Mouse (Mus musculus): ENCODE measurements at regions not wholly inside any gene's neighbourhood (a gene's known extent, or its start where the extent isn't known, plus 50 kb on each side); places are given as distances from the start of the nearest gene placed in this dataset.

DNA sequence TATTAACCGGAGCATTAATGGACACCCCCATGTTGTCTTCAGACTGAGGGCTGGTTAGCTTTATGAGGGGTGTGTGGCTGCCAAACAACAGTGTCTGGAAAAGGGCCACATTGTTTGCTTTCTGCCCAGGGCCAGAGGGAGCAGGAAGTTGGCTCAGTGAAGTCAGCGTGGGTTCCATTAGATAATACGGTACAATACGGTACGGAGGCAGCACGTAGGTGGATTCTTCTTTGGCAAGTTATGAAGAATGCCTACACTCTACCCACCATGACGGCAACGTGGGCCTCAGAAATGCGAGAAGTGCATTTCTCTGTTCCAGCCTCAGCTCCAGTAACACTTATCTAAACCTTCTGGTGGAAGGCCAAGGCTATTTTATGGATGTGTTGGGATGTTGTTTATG, 108.2 kb downstream of the Gm10260 start:
- DNase-seq (ENCODE audit: low spot score), result no peak

DNA sequence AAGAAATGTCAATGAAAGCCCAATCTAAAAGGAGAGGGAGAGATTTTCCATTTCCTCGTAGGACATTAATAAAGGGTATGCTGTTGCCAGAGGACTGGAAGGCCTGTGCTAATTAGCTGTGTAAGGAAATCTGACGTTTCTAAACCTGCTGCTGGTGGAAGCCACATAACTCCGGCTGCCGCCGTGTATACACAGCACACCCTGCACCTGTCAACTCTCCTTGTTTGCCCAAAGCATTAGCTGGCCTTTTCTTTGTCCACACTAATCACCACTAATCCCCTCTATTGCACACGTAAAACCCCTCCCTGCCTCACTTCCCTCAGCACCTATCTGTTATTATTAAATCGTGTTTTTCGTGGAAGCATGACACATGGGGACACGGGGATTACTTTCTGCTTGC, 108.7 kb downstream of the Gm10260 start:
- no peak for DNase-seq (ENCODE audit: low spot score)

DNA sequence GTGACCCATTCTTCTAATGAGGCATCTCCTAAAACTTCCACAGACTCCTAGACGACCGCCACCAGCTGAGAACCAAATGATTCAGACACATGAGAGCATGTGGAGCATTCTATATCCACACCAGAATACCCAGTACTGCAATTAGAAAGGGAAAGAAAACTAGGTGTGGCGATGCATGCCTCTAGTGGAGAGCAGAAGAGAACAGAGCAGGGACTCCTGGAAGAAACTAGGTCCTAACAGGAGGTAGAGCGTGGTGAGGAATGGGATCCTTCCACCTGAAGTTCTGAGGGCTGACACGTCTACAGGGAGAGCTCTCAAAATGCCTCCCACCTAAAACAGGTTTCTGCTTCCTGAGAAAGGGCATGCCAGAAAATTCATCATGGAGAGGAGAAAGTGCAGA, 109.3 kb downstream of the Gm10260 start:
- DNase-seq (ENCODE audit: low spot score), result no peak

DNA sequence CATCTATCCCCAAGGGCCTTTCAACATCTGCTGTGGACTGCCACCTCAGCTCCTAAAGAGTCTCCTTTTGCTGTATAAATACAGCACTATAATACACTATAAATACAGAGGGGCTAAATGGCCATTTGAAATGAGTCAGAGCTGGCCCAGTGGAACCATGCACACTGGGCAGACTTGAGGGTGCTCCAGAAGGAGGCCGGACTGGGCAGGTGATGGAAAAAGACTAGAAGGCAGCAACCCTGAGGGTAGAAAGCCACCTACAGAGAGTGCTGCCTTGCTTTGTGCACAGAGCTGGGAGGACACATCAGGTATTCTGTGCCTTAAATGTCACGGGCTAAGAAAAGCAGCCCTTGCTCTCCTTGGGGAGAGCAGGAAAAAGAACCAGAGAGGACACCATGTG, 110.2 kb downstream of the Gm10260 start:
- no peak for DNase-seq (ENCODE audit: low spot score)

DNA sequence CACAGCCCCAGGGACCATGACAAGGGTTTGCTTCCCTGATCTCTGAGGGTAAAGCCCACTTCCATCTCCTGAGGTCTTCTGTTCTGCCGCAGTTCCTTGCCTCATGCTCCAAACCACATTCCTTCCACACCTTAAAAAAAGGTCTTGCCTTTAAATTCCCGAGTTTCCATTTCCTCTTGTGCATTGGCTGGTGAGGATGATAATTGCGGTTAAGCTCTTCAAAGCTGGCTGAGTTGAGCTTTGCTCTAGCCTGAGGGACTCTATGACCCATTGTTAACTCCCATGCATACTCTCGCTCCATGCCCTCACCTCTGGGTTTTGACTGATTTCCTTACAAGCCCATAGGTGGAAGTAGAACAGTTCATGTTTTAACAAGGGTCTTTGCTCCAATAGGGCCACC, 112.9 kb downstream of the Gm10260 start:
- no peak for DNase-seq (ENCODE audit: low spot score)

DNA sequence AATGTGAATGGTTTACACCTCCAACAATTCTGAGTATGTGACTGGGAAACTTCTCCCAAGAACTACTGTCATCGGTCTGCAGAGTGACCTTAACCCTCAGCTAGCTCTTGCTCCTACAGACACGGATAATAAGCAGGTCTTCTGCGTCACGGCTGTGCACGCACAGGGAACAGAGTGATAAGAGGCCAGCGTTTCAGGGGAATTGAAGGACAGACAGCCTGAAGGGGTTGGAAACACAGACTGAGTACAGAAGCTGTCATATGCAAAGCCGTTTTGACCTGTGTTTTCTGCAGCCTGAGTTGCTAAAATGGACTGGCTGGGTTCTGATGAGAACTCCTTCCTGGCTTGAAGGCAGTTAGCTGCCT, 114.4 kb downstream of the Gm10260 start:
- DNase-seq (ENCODE audit: low spot score), result no peak

DNA sequence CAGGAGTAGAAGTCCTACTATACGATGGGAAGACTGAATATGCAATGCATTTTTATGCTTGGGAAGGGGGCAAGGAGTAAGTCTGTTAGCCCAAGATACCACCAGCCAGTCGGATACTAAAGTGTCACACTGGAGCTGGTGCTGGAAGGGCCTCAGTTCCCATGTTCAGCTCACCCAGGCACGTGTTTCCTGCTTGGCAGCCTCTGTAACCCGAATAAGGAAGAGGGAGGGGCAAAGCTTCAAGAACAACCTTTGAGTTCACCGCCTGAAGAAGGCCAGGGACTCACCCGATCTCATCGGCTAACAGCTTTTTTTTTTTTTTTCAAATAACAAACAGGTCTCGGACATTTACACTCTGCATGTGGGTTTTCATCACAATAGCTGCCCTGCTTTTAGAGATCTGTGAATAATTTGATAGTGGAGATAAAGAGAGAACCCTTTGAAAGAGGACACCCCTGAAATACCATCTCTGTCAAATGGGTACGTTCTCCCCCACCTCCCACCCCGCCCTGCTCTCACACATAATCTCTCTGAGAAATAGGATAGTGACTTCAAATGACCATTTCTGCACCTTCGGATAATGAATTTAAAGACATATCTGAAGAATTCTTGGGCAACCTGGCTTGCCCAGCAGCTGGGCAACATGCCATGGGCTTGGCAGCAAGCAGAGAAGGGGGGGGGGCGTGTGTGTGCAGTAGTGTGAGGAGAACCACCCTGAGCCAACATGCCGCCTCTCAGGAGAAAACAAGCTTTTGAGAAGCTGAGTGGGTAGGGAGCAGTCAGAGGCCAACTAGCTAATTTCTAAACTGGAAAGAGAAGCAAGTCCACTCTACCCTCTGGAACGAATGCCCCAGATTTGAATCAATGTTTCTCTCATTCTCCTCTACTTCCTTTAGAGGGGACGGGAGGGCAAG, 115.1 kb downstream of the Gm10260 start:
- no peak for DNase-seq (ENCODE audit: low spot score)

DNA sequence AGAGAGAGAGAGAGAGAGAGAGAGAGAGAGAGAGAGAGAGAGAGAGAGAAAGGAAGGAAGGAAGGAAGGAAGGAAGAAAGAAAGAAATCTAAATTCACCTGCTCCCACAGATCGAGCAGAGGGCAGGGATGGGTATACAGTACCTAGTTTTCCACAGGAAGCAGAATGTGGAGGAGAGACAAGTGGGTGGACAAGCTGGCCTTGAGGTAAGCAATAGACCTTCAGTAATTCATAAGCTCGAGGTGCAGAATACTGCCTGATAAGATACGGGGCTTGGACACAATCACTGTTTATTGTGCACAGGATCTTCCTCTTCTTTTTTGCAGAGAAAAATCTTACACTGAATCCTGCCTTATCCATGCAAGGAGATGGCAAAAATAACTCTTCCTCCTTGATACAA, 120.2 kb downstream of the Gm10260 start:
- DNase-seq (ENCODE audit: low spot score), result no peak

DNA sequence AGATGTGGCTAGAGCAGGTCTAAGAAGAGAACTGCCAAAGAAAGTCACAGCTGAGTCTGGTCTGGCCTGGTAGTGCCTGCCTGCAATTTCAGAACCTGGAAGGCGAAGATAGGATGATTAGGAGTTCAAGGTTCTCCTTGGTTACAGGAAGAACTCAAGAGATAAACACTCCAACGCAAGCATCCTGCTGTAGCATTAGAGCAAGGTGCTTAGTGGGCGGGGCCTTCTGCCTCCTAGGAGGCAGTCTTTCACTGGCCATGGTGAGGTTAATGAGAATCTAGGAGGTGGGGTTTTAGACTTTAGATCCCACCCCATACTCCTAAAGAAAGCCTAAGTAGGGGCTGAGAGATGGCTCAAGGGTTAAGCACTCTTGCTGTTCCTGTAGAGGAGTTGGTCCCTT, 120.8 kb downstream of the Gm10260 start:
- no peak for DNase-seq (ENCODE audit: low spot score)

DNA sequence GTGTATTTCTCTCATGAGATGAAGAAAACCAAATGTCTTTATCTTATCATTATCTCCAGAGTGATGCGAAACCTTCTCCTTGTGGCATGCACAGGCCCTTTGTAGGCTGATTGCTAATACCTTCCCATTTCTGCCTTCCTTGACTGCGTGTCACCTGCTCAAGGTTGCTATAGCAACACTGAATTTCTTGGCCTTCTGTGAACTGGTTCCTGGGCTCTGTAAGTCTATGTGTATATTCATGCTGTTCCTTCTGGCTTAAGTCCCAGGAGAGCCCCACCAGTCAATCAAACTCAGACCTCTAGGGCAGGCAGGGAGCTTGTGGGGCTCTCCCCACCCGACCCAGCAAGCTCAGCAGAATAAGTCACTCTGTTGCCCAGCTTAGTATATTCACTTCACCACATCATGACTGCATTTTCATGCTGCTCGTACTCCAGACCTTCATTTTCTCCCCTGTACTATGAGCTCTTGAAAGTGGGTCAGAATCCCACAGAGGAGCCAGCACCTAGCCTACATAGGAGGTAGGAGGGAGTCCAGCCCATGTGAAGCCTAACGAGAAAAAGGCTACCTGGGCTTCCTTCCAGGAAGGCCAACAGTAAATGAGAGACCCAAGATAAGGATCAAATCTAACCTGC, 121.9 kb downstream of the Gm10260 start:
- DNase-seq (ENCODE audit: low spot score), result no peak

DNA sequence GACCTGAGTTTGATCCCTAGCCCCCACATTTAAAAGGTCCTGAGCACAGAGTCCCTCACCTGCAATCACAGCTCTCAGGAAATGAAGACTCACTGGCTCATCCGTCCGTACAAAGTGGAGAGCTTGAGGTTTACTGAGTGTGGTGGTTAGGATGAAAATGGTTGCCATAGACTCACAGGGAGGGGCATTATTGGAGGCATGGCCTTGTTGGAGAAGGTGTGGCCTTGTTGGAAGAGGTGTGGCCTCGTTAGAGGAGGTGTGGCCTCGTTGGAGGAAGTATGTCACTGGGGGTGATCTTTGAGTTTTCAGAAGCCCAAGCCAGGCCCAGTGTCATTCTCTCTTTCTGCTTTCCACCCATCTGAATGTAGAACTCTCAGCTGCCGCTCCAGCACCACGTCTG, 122.9 kb downstream of the Gm10260 start:
- no peak for DNase-seq (ENCODE audit: low spot score)

DNA sequence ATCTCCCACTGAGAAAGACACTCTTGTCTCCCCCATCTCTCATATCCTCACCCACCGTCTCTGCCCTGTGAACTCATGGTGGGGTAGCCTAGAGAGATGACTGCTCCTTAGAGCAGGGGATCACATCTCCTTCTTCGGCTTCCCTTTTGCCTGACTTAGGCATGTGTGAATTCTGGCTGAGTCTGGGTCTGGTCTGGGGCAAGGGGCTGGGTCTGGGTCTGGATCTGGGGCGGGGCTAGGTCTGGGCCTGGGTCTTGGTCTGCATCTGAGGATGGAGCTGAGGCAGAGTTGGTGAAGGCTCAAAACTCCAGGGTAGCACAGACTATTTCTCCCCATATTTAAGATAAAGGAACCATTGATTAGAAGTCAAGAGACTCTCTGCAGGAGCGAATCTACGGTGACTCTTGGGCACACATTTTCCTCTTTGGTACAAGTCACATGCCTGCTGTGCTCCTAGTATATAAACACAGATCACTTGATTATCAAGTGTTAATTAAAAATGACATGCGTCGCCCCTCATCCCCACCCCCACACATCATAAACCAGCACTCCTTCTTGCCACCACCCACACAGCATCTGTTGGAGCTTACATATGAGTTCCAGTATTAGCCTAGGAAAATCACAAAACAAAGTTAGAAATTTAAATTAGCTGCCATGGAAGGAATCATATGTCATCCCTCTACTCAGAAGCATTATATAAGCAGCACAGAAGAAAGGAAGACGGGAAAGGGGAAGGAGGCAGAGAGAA, 126.2 kb downstream of the Gm10260 start:
- no peak for DNase-seq (ENCODE audit: low spot score)

DNA sequence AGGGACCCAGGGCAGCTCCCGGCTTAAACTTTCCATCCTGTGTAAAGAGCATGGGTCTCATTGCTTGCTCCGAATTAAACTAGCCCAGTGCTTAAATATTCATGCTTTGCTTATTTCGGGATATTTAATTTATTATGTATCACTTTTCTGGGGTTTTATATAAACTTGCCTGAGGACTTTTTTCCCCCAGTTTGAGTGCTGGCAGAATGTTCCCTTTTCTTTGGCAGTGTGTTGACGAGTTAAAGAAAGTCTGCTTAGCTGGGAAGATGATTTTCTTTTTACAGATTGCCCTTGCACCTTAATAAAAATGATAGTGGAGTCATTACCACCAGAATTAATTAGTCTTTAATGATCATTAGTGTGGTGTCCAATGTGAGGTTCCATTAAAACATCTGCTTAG, 126.9 kb downstream of the Gm10260 start:
- no peak for DNase-seq (ENCODE audit: low spot score)

DNA sequence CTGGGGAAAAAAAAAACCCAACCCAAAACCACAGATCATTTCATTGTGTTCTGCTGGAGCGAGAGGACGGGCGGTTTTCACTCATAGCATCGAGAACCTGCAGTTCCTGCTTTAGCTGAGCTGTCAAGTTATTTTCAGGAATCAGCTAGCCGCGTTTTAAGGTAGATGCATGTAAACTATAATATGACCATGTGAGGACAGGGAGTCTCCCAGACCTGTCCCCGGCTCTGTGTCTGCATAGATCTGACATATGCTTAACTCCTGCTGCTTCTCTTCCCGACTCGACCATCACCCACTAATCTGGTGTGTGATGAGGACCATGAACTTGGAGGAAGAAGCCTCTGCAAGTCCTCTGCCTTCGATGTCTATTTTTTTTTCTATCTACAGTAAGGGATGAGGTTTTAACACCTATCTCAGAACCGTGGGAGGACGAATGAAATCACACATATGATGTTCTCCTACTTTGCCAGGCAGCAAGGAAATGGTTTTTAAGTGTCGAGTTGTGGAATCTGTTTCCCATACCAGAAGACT, 128.5 kb downstream of the Gm10260 start:
- no peak for DNase-seq (ENCODE audit: low spot score)

DNA sequence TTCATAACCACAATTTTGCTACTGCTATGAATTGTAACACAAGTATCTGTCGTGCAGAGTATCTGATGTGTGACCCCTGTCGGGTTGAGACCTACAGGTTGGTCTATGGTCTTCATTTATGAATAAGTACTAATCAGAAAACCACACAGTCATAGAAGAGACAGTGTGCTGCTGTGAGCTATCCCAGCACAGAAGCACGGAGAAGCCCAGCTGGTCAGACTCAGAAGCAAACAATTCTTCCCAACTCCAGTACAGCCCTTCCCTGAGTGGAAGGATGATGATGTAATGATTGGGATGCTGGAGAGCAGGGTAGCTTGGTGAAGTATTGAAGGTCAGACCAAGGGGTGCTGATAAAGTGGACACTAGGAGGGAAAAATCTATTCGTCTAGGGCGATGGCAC, 129.5 kb downstream of the Gm10260 start:
- DNase-seq (ENCODE audit: low spot score), result no peak

DNA sequence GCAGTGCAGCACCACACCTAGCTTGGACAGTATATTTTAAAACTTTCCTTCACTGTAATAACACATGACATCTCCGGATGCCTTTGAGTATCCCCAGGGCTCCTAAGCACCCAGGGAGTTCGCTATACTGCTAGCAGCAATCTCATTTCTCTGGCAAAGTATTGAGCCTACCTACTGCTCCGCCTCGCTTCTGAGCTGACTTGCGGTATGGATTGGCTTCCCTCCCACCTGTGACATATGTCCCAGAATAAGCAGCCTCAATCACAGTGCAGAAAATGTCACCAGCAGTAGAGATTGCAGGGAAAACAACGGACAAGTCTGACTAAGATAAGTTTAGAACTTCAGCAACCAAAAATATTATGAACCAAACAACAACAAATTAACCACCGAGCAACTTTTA, 131.8 kb downstream of the Gm10260 start:
- no peak for DNase-seq (ENCODE audit: low spot score)

DNA sequence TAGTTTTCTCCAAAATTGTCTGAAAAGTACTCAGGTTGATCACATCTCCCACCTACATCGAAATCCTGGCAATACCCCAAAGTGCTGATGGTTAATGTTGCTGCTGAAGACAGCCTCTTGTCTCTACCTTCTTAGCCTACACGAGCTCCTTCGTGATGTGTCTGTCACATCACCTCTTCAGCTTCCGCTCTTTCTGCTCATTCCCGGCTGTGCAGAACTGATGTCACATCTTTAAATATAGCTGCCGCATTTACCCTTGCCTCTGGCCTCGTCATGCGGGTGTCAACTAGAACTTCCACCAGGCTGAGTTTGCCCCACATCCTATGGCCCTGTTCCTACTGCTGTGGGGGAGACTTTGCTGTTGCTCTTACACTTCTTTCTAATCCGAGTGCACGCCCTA, 133.2 kb downstream of the Gm10260 start:
- DNase-seq (ENCODE audit: low spot score), result no peak

DNA sequence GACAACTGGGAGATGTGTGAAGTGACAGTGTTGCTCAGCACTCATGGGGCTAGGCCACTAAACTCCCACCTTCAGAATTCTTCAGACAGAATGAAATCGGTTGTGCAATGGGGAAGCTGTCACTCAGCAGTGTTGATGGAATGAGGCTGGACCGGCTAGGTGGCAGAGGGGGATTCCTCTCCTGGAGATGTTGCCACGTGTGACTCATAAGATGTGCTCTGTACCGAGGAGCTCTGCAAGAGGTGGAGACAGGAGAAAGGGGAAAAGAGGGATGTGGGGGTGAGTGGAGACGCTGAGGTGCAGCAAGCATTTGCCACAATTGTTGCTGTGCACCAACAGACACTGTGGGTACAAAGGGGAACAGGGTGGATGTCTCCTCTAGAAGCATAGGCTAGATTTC, 133.6 kb downstream of the Gm10260 start:
- DNase-seq (ENCODE audit: low spot score), result no peak

DNA sequence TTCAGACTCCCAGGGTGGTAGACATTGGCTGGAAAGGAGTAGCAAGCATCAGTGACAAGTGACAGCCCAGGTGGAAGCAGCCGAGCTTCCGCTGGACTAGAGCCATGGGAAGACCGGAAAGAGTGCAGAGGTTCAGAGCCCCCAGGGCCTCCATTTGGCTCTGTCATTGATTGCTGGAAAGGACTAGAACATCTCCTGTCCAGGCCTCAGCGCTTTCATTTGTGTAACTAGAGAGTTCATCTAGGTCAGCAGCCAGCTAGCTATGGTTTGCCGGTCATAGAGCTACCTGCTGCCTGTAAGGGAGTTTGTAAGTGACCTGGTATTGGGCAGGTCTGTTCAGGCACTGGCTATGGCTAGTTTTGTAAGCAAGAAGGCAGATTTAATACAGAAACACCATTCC, 134.3 kb downstream of the Gm10260 start:
- DNase-seq (ENCODE audit: low spot score), result no peak

DNA sequence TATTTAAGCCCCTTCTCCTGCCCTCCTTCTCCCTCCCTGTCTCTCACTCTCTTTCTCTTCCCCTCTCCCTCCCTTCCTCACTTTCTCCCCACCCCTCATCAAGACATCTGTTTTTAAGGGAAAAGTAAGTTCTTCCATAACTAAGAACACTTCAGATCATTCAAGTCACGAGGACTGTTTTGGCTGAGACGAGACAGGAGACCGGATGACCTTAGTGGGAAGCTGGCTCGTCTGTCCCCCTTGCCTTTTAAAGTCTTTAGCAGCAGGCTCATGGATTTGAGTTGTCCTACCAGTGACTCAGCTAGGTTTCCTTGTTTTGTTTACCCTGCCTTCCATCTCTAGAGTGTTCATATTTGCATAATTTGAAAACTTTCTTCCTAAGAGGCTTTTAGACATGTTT, 135.0 kb downstream of the Gm10260 start:
- no peak for DNase-seq (ENCODE audit: low spot score)

DNA sequence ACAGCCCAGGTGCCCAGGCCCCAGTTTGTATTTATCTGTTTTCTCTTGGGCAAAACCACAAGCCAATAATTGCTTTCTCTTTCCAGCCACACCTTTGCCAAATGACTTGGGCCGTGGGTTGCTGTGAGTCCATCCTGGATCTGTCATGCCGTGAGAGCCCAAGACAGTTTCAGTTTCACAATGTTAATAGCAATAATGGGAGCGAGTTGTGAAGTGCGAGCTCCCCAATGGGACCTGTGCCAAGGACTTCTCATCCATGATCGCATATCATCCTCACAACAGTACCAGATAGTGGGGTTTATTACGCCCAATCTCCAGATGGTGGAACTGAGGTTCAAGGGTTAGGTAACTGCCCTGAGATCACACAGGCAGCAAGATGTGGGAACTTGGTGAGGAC, 142.2 kb downstream of the Gm10260 start:
- DNase-seq (ENCODE audit: low spot score), result no peak

DNA sequence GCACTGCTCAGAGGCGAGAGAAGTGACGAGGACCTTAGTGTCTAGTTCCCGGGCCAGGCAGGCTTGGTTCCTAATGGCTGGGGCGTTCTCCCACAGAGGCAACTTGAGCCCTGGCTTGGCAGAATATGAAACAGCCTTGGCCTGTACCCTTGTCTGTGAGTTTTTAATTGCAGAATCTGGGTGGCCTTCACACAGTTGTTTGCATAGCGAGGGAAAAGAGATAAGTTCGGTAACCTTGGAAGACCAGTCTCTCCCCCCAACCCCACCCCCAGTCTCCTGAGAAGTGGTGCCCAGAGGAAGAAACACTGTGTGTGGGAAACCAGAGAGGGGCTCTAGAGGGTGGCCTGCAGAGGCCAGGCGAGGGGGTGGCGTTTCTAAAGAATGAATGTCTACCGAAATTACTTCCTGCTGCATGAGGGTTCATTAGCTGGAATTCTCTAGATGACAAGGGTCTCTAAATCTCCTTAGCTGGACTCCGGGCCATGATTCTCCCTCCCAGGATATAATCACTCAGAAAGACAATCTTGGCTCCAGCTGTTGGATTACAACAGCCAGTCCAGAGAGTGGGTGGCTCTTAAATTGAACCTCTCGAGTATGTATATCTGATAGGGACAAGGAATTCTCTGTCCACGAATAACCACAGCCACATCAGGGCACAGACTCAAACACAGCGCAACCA, 142.8 kb downstream of the Gm10260 start:
- no peak for DNase-seq (ENCODE audit: low spot score)

Data from ovary, postnatal 10 days (tissue).